Mouse (Mus musculus) lung, postnatal 0 days (tissue): ENCODE measurements around the gene Fancd2.

ENCODE experiments used
- CTCF ChIP-seq: IDR thresholded peaks from 2 replicates; pipeline ENCODE4 v1.5.1; 2016; ENCODE audit warnings: antibody characterized with exemption, mild to moderate bottlenecking
- EP300 ChIP-seq: IDR thresholded peaks from 2 replicates; pipeline ENCODE4 v1.6.1; 2016; ENCODE audit warnings: antibody characterized with exemption, mild to moderate bottlenecking, control low read depth

GRCm38 (mm10) chr6:113501388-113502084 lies 29.9 kb upstream of the Fancd2 start, which contains the start of gene Prrt3:
- TF ChIP-seq CTCF = no peak
- TF ChIP-seq EP300 = no peak
